Mouse (Mus musculus): Measurements from ENCODE around the gene Ppara. TPM values are rescaled to one million over a fixed set of nuclear protein-coding genes. Genes with fewer than 3 reads are reported as not detected.

Gene Ppara
- total and polyA plus RNA-seq, 3 experiments = 0.27 to 0.78 TPM; not detected in 1

DNA sequence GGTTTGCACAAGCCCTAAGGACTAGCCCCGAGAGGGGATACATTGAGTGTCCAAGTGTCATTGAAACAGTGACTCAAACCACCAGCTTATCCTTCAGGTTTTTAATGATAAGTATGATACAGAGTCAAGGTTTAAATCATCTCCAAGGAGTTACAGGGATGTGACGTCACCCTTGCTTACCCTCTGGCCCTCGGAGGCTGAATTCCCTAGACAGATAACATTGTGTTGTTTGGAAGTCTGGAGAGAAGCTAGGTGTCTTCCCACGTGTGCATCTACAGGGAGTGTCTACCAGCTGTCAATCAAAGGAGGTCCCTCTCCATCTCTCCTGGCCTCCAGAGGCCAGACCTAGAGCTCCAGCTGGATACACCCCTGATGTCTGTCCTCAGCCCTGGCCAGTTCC is 72.1 kb downstream of the Ppara start:
- Histone ChIP-seq H3K9ac (ENCODE audit: control insufficient read depth, low read depth, low read length, poor library complexity, severe bottlenecking) (no peak overlapping the region), H3K4me1 (ENCODE audit: control insufficient read depth in 1 of 2, insufficient read depth in 2 of 2, low read length in 2 of 2) (peaks cover 0 to 12% of the 10 kb centered on the region in 2 experiments; a peak in 3 of 4 replicates), H3K27ac (ENCODE audit: control insufficient read depth, low read depth, low read length) (no peak overlapping the region), H3K4me3 (ENCODE audit: control insufficient read depth in 1 of 2, insufficient read depth in 1 of 2, low read depth in 2 of 2, low read length in 2 of 2) (no peak overlapping the region), H3K79me2 (ENCODE audit: control insufficient read depth, insufficient read depth, low read length, poor library complexity) (peaks cover 2% of the 10 kb centered on the region; the same call in 1 of the 2 replicates), H3K9me3 (replicated peaks; ENCODE audit: insufficient read depth, low read length) (no peaks in the 10 kb centered on the region), H3K27me3 (ENCODE audit: control insufficient read depth in 1 of 2, insufficient read depth in 2 of 2, low read length in 2 of 2) (no peaks in the 10 kb centered on the region), H3K36me3 (ENCODE audit: control insufficient read depth in 1 of 2, insufficient read depth in 2 of 2, low read length in 2 of 2) (peaks cover 0 to 4% of the 10 kb centered on the region in 2 experiments; a peak in 2 of 4 replicates)
- no peak for DNase-seq (ENCODE audit: low read depth, low spot score)
- TF ChIP-seq SIN3A (IDR thresholded peaks at IDR 0.05; ENCODE audit: low read length) = no peak
- TF ChIP-seq TAL1 (IDR thresholded peaks at IDR 0.05; ENCODE audit: low read length) = no peak
- TF ChIP-seq USF2 (IDR thresholded peaks at IDR 0.05; ENCODE audit: borderline replicate concordance in 1 of 2, insufficient read depth in 1 of 2, low read depth in 1 of 2, low read length in 2 of 2) = no peak
- no peak for TF ChIP-seq ZC3H11A (IDR thresholded peaks at IDR 0.05; ENCODE audit: low read depth, low read length)
- TF ChIP-seq KAT2A (conservative IDR thresholded peaks at IDR 0.05; ENCODE audit: low read depth, low read length) = no peak
- no peak for TF ChIP-seq POLR2AphosphoS5 (IDR thresholded peaks at IDR 0.05; ENCODE audit: borderline replicate concordance, low read depth, low read length)
- TF ChIP-seq TCF12 (IDR thresholded peaks at IDR 0.05; ENCODE audit: low read depth, low read length) = no peak
- TF ChIP-seq MEF2A (IDR thresholded peaks at IDR 0.05; ENCODE audit: extremely low read depth, insufficient replicate concordance, low read depth, low read length, poor library complexity, severe bottlenecking) = no peak
- no peak for TF ChIP-seq MXI1 (IDR thresholded peaks at IDR 0.05; ENCODE audit: low read depth, low read length)
- no peak for TF ChIP-seq MAX (IDR thresholded peaks at IDR 0.05; ENCODE audit: low read length)
- TF ChIP-seq GABPA (IDR thresholded peaks at IDR 0.05; ENCODE audit: low read depth, low read length) = no peak
- TF ChIP-seq MAFK (IDR thresholded peaks at IDR 0.05; ENCODE audit: borderline replicate concordance, low read depth, low read length) = no peak
- no peak for TF ChIP-seq POLR2AphosphoS2 (IDR thresholded peaks at IDR 0.05; ENCODE audit: low read length)
- no peak for TF ChIP-seq ELF1 (IDR thresholded peaks at IDR 0.05; ENCODE audit: low read depth, low read length)
- no peak for TF ChIP-seq RAD21 (IDR thresholded peaks at IDR 0.05; ENCODE audit: low read depth, low read length)
- TF ChIP-seq CHD1 (IDR thresholded peaks at IDR 0.05; ENCODE audit: low read depth, low read length) = no peak
- TF ChIP-seq MYB (IDR thresholded peaks at IDR 0.05; ENCODE audit: low read depth, low read length) = no peak
- TF ChIP-seq ZKSCAN1 (IDR thresholded peaks at IDR 0.05; ENCODE audit: low read depth, low read length) = no peak
- TF ChIP-seq ETS1 (IDR thresholded peaks at IDR 0.05; ENCODE audit: low read depth, low read length) = no peak

DNA sequence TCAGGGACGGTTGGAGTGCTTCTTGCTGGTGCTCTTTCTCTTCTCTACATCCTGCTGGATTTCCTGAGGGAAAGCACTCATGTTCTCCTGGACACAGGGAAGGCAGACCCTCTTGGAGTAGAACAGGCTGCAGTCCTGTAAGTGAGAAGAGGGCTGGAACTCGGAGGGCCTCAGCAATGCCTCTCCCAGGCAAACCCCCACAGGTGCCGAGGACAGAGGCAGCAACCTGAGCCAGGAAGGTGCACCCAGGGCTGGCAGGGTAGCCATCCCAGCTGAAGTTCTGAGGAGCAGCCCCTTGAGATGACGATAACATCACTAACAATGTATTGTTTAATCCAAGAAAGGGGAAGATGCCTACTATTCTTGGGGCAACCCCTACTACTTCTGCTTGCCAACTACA is 72.6 kb downstream of the Ppara start:
- Histone ChIP-seq H3K79me2 (ENCODE audit: control insufficient read depth, insufficient read depth, low read length, poor library complexity) (peaks cover 2% of the 10 kb centered on the region; the same call in 1 of the 2 replicates), H3K27me3 (ENCODE audit: control insufficient read depth in 1 of 2, insufficient read depth in 2 of 2, low read length in 2 of 2) (no peaks in the 10 kb centered on the region), H3K9me3 (replicated peaks; ENCODE audit: insufficient read depth, low read length) (no peaks in the 10 kb centered on the region), H3K9ac (ENCODE audit: control insufficient read depth, low read depth, low read length, poor library complexity, severe bottlenecking) (no peak overlapping the region), H3K27ac (ENCODE audit: control insufficient read depth, low read depth, low read length) (no peak overlapping the region), H3K4me1 (ENCODE audit: control insufficient read depth in 1 of 2, insufficient read depth in 2 of 2, low read length in 2 of 2) (peaks cover under 1 to 12% of the 10 kb centered on the region in 2 experiments), H3K4me3 (ENCODE audit: control insufficient read depth in 1 of 2, insufficient read depth in 1 of 2, low read depth in 2 of 2, low read length in 2 of 2) (no peak overlapping the region), H3K36me3 (ENCODE audit: control insufficient read depth in 1 of 2, insufficient read depth in 2 of 2, low read length in 2 of 2) (peaks cover 0 to 8% of the 10 kb centered on the region in 2 experiments; a peak in 2 of 4 replicates)
- TF ChIP-seq ZNF384 (IDR thresholded peaks at IDR 0.05; ENCODE audit: low read depth, low read length) (no peak), MAX (IDR thresholded peaks at IDR 0.05; ENCODE audit: low read length) (no peak), JUND (IDR thresholded peaks at IDR 0.05; ENCODE audit: low read depth, low read length) (no peak), ZKSCAN1 (IDR thresholded peaks at IDR 0.05; ENCODE audit: low read depth, low read length) (no peak), BHLHE40 (IDR thresholded peaks at IDR 0.05; ENCODE audit: borderline replicate concordance, low read depth, low read length) (no peak), POLR2AphosphoS2 (IDR thresholded peaks at IDR 0.05; ENCODE audit: low read length) (no peak), POLR2AphosphoS5 (IDR thresholded peaks at IDR 0.05; ENCODE audit: borderline replicate concordance, low read depth, low read length) (no peak), SMC3 (IDR thresholded peaks at IDR 0.05; ENCODE audit: low read depth, low read length) (no peak), MYB (IDR thresholded peaks at IDR 0.05; ENCODE audit: low read depth, low read length) (no peak), MEF2A (IDR thresholded peaks at IDR 0.05; ENCODE audit: extremely low read depth, insufficient replicate concordance, low read depth, low read length, poor library complexity, severe bottlenecking) (no peak), RAD21 (IDR thresholded peaks at IDR 0.05; ENCODE audit: low read depth, low read length) (no peak), USF2 (IDR thresholded peaks at IDR 0.05; ENCODE audit: borderline replicate concordance in 1 of 2, insufficient read depth in 1 of 2, low read depth in 1 of 2, low read length in 2 of 2) (no peak), ZC3H11A (IDR thresholded peaks at IDR 0.05; ENCODE audit: low read depth, low read length) (no peak), EP300 (IDR thresholded peaks at IDR 0.05; ENCODE audit: low read depth in 1 of 2, low read length in 2 of 2) (no peak), GABPA (IDR thresholded peaks at IDR 0.05; ENCODE audit: low read depth, low read length) (no peak)
- no peak for DNase-seq (ENCODE audit: low read depth, low spot score)

Measured in MEL (cell line).